Mouse (Mus musculus) cerebral cortex, adult 2 months (tissue): Measurements from ENCODE around the gene Pard3b.

Experiments used
- WGBS: fragments of 180-500 bp; shearing (Covaris S2); methylation state at CpG from one replicate; pipeline ENCODE4 v1.1.7; 2018; 5-methylcytosine and 5-hydroxymethylcytosine counted together

Pard3b gene

DNA sequence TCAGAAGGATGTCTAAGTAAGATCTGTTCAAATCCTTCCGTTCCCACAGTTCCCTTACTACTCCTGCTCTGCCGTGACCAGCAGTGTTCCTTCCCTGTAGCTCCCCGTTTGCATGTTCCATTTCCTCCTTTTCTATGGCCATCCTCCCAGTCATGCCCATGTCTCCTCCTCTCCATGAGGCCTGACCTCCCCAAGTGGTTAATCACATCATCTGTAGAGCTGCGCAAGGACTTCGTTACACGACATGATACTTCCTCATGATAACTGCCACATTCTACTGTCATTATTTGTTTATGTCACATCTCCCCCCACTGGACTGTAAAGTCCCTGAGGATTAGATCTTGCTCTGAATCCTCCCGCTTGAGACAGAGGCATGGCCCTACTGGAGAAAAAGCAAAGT, 882.7 kb downstream of the Pard3b start:
- WGBS = 91% methylated on average over 7 of the region's 7 CpGs

DNA sequence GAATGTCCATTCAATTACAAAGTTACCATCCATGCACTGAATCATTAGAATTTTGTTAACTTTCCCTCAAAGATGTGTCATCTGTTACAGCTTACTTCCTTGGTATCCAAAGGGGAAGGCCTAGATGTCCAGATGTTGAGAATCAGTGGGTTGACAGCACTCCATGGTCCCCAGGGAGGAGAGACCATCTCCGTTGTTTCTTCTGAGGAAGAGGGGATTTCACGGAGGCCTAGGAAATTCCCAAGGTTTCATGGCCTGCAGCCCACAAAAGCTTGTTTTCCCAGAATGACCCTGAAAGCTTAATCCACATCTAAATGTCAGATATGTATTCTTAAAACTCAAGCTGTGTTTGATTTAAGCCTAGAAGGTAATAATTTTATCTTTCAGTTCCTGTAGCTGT, 884.1 kb downstream of the Pard3b start:
- 82% methylated on average over 2 of the region's 2 CpGs for WGBS

DNA sequence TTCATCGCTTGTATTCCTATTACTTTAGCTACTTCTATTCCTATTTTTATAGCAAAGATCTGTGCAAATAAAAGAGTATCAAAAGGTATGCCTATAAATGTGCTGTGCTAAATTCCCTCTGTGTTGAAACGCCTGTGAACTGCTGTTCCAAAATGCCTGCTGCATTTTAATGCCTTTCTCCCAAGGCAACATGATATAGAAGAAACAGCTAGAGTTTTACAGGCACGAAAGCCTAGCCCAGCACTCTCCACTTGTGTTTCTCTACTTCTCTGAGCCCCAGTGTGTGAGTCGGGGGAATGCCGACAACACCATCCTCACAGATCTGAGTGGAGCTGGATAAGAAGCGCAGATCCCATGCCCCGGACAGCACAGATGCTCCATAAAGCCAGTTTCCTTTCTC, 889.2 kb downstream of the Pard3b start:
- 68% methylated on average over 7 of the region's 7 CpGs for WGBS

DNA sequence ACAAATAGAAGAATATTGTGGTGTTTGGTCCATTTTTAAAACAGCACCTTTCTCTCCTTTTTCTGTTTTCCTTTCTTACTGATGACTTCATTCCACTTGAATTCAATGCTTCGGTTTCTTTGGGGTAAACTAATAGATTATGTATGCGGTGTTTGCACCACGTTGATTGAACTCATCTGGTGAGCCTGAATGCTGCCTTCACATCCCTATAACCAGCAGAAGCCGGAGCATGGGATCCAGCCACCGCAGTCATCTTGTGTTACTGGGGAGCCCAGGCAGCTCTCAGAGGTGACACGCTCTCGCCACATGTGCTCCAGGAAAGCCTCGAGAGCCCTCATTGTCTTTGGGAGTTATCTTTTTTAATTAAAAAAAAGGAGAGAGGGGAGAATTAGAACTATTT, 891.3 kb downstream of the Pard3b start:
- WGBS = 72% methylated on average over 8 of the region's 8 CpGs

DNA sequence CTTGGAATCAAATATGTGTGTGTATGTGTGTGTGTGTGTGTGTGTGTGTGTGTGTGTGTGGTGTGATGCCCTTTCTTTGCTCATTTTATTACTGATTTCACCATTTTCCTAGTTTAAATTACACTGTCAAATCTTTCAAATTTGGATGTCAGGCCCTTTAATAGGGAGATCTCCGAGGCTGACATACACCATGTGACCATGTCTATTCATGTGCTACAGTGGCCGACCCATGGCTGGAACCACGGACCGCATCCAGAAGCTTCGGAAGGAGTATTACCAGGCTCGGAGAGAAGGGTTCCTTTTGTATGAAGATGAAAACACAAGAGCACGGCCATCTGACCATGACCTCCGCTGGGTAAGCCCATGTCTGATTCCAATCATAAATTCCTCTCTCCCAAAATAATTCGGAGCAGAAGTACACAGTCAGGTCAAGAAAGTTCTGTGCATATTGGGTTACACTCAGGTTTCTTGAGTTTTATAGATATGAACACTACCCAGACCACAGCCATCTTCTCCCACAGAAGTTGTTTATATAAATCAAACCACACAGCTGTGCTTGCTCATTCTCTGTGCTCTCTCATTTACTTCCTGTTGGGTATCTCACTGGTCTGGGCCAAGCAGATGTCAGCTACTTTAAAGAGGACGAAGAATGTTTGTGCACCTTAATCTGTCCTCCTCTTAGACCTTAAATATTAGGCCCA, 894.0 kb downstream of the Pard3b start:
- 90% methylated on average over 10 of the region's 10 CpGs for WGBS

DNA sequence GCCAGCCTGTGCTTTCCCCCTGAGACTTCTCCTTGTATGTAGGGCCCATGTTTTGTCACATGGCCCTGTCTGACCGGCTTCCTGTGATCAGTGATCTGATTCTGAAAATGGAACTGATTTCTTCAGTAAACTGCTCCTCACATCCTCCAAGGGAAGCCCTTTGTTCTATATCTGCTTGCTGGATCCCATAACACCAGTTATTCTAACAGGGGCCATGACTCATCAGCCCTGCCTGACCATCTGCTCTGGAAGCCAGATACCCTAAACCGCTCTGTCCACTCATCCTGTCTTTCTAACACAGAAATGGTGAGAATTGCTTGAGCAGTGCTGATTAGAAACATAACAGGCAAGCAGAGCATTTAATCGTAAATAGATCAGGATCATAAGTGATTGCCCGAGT, 910.3 kb downstream of the Pard3b start:
- 89% methylated on average over 4 of the region's 4 CpGs for WGBS

DNA sequence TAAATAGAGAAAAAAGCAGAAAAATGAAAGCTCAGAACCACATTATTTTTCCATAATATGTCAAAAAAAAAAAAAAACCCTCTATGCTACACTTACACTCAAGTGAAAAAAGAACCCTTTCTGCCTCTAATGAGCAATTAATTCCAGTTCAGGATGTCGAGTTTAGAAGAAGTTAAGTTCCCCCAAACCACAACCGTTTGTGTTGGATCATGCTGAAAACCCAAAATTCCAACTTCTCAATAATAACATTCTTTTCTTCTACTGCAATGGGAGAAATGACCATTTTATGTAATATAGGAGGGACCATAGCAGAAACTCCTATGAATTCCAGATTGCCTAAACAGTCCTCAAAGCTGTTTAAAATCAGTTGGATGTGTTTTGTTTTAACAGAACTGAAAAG, 911.9 kb downstream of the Pard3b start:
- WGBS = 61% methylated on average over 2 of the region's 2 CpGs

DNA sequence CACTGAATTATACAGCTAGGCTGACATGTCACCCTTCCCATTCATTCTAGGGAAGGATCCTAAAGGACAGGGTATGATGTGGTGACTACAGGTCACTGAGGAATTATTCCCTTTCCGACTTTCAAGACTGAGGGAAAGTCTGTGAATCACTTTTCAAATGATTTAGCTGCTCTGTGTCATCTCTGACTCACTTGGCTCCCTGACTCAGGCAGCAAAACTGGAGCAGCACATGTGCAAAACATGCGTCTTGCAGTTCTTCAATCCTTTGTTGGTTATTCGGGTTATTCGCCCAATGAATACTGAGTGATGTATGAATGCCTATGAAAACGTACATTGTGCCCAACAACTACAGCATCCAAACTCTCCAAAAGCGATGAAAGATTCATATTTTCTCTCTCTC, 912.9 kb downstream of the Pard3b start:
- WGBS = 47% methylated on average over 6 of the region's 6 CpGs

DNA sequence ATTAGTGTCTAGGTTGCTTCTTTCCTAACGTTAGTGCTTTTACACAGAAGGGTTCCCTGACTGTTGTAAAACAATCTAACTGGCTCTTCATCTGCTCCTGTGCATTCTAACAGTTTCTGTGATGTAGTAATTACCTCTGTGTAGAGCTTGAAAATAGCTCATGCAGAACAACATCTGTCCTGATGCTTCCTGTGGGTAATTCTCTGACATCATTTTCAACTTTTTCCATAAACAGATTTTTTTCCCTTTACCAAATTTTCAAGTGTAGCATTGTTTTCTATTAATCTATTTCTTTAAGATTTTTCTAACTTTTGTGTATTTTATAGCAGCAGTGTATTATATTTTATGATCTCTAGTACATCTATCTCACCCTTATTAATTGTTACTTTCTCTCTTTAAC, 917.2 kb downstream of the Pard3b start:
- WGBS = 66% methylated on average over 1 of the region's 1 CpGs

DNA sequence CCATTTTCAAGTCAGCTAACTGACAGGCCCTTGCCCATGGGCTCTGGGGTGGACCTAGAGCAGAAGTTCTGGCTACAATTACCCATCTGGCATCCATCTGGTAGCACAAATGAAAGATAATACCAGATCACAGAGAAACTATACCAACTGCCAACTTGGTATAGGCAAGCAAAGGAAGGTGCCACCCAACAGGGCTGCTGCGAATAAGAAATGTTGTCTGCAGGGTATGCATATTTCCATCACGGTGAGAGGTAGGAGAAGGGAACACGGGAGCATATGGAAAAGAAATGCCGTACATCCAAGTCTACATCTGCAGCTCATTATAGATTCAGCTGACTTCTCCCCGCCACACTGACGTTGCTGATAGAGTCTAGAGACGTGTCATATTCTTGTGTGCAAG, 924.4 kb downstream of the Pard3b start:
- WGBS = 63% methylated on average over 7 of the region's 7 CpGs

DNA sequence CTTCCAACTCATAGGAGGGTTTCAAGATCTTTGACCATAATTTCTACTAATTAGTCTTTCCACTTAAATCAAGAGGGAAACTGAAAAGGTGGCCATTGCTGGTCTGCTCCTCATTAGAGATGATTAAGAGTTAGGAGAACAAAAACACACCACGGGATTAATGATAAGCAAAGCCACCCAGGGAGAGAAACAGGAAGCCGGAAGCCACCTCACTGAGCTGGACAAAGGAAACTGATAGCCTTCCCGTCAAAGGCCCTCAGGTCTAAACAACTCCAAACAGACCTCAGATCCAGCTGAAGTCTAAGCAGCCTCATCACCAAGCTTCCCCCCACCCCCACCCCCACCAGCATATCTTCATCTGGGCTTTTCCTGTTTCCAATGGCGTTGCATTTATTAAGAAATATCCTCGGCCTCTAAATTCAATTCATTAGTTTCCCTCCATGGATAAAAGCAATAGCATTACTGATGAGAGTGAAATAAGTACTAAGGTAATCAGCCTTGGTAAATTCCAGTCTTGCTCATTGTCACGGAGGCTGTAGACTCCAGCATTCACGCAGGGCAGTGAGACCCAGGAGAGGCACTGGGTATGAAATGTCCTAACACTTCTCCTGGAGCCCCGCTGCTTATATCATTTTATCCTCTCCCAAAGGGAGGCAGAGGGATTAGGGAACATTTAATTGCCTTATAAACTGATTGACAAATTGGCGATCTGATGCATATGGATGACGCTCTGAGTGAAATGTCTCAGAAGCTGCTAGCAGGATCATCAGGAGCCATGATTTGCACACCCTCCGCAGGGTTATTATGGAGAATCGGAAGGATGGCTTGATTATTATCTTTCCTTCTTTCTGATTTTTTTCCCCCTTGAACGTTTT, 925.9 kb downstream of the Pard3b start:
- WGBS = 58% methylated on average over 13 of the region's 13 CpGs

DNA sequence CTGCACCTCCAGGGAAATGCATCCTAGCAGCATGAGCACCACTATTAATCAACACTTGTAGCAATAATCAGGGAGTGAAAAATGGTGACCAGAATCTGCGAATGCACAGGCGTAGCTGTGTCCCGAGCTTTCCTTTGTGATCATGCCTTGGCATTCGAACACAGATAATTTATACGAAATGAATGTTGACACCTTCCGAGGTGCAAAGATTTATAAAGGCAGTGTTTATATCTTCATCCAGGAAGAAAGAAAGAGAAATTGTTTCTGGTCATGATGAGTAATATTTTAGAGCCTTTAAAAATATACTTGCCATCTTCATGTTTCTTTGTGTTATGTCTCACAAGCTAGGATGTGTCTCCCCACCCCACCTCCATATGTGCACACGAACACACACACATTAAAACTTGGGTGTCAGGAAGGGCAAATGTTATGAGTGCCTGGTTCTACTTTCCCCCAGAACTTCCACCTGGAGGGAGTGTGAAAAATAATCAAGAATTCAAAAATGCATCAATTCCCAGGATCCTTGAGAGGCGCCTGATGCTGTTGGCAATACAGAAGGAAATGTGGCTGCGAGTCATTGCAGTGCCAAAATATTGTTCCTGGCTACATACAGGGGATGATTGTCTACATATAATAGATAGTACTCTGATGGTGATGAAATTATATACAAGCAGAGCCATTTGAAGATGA, 926.6 kb downstream of the Pard3b start:
- 63% methylated on average over 9 of the region's 9 CpGs for WGBS

DNA sequence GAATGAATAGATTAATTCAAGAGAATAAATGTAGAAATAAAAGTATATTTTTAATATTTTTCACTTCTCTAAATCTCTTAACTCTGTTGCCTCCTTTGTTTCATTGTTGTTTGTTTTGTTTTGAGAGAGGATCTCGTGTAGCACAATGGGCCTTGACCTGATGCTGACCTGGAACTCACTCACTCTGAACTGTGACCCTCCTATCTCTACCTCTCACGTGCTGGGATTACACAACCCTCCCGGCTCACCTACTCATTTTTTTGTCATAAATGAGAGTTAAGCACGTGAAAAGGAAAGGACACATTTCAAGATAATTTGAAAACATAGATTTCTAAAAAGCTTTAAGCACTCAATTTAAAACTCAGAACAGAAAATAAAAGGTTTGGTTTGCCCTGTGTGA, 928.0 kb downstream of the Pard3b start:
- 61% methylated on average over 4 of the region's 4 CpGs for WGBS

DNA sequence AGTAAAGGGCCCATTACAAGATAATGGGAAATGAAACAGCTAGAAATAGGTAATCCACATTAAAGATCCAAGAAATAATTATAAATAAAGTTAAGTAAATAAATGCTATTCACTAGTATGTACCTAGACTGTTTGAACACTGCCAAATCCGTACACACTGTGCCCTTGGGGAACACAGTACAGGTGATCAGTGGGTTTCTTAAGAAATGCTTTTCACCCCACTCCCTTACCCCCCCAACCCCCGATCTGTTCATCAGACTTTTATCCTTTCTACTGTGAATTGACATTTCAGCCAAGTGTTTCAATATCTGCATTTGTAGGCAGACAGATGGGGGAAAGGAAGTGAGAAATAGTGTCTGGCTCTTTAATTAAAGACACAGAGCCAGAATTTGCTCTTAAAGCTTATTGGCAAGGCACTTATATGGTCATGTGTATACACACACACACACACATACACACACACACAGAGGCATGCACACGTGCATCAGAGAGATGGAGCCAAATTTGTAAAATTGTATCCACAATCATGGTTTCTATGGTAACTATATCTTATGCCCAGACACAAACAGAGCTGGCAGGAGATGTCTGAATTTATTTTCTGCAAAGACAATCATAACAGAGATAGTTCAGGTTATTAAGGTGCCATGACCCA, 938.4 kb downstream of the Pard3b start:
- WGBS = 50% methylated on average over 3 of the region's 3 CpGs

DNA sequence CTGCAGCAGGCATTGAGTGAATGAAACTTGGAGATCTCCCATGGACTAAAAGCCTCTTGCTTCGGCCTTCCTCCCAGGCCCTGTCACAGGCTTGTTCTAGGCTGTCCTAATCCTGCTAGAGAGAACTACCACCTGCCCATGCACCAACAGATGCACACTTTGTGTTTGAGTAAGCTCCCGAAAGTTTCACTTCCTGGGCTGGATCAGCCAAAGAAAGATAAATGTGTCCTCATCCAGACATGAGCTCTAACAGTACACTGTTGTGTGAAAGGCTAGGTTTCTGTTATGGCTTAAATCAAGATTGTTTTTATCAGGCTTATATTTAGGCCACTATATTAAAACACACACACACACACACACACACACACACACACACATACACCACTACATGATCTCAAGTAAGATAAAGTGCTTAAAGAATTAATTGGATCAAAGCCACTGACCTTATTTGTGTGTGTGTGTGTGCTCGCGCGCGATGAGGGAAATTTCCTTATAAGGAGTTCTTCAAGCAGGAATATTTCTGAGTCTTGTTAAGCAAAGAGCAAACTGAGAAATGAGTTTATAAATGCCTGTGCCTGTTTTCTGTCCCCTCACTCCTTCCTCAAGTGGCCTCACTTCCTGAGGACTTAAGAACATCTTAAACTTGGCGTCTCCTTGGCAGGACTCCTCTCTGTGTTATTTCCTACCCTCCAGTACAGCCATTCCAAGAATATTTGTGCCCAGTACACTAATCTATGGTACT, 940.6 kb downstream of the Pard3b start:
- WGBS = 78% methylated on average over 7 of the region's 7 CpGs

DNA sequence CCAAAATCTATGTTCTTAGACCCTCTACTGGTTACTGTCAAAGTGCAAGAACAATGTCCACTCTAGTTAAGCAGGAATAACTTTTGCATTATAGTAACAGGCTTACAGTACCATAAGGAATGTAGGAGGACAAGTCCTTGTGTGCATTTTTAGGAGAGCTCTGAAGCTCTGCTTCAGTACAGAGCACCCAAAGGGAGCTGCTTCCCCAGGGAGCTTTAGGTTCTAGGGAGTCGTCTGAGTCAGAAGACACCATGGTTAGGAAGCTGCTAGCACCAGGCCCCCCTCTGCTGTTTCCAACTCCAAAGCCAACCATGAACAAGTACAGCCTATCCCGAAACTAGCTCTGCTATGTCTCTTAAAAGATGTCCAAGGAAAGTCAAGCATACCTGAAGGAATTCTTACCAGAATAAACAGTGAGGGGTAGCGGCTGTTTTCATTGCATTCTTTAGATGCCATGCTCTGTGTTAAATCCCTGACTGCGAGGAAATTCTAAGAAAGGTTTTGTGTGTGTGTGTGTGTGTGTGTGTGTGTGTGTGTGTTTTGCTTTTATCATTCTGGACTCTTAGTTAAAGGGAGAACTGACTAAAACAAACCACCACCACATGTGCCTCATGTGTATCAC, 941.8 kb downstream of the Pard3b start:
- 48% methylated on average over 4 of the region's 4 CpGs for WGBS

DNA sequence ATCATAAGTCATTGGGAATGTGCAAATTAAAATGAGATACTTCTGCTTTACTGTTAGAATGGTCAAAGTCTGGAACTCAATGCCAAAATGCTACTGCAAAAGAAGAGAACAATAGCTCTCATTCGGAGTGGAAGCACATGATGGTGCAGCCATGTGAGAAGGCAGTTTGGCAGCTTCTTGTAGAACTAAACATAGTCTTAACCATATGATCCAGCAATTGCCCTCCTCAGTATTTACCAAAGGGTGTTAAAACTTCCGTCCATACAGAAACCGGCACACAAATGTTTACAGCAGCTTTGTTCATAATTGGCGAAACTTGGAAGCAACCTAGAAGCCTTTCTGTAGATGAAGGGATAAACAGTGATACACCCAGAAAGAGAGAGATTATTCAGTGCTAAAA, 943.9 kb downstream of the Pard3b start:
- 46% methylated on average over 4 of the region's 4 CpGs for WGBS

DNA sequence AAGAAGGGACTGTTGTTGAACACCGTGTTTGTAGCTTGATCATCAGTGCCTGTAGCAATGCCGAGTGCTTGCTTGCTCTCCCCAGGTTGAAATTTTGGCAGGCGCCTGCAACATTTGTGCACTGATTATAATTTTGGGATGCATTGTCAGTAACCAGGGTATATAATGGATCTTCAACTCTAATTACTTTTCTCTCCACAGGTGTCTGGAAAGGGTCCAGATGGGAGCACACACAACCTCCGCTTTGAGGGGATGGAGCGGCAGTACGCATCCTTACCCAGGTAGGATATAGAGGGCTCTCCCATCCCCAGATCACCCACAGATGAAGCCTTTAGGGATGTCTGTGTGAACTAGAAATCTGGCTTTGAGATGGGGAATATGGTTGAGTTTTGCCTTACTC, 948.9 kb downstream of the Pard3b start:
- 84% methylated on average over 6 of the region's 6 CpGs for WGBS

DNA sequence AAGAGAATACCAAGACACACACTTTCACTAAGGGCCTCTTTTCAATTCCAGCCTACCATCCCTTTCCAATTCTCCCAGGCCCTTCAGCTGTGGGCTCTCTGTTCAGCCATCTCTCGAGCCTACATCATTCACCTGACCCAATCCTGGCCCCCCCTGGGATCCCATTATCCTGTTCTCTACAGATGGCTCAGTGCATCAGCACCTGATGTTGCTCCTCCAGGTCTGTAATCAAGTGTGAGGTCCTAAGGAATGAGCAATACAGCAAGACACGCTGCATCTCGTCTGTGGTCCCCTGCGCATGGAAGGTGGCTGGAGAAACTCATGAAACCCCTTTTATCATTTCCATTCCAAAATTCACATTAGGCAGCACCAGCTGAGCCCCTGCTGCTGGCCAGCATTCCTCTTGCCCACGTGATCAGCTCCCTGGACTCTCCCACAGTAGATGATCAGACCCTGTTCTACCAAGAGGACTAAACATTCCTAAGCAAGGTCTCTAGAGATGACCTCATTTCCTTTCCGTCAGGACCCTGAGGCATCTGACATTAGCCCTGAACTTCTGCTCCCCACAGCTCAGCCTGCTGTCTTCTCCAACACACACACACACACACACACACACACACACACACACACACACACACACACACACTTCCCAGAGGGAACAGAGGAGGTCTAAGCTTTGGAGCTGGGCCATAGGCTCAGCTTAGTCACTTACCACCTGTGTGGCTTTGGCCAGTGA, 952.8 kb downstream of the Pard3b start:
- WGBS = 85% methylated on average over 6 of the region's 6 CpGs

DNA sequence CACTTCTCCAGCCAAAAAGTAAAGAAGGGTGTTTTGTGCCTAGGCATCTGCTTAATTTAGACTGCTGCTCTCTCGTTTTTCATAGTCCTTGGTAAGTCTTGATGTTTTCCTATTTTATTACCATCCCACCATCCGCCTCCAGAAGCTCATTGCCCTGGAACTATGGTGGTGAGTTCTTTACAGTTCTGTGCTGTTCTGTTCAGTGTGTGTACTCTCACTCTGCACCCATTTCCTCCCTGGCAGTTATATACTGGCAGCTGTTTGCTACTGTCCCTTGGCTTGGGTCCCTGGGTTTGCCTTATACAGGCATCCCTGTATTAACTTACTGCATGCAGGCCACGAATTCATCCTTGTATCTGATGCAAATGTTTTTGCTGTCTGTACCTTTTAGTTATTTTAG, 956.8 kb downstream of the Pard3b start:
- 43% methylated on average over 3 of the region's 3 CpGs for WGBS
